Mouse (Mus musculus): ENCODE measurements around the gene Tlnrd1. TPM values are rescaled to one million over a fixed set of nuclear protein-coding genes. Genes with fewer than 3 reads are reported as not detected.

The Tlnrd1 gene
- total RNA-seq, 1 experiment from 2014 or later, result 17.8 TPM

- DNase-seq, result no peak
Measured at GRCm38 (mm10) chr7:83844807-83845206, 39.3 kb downstream of the Tlnrd1 start.

DNA sequence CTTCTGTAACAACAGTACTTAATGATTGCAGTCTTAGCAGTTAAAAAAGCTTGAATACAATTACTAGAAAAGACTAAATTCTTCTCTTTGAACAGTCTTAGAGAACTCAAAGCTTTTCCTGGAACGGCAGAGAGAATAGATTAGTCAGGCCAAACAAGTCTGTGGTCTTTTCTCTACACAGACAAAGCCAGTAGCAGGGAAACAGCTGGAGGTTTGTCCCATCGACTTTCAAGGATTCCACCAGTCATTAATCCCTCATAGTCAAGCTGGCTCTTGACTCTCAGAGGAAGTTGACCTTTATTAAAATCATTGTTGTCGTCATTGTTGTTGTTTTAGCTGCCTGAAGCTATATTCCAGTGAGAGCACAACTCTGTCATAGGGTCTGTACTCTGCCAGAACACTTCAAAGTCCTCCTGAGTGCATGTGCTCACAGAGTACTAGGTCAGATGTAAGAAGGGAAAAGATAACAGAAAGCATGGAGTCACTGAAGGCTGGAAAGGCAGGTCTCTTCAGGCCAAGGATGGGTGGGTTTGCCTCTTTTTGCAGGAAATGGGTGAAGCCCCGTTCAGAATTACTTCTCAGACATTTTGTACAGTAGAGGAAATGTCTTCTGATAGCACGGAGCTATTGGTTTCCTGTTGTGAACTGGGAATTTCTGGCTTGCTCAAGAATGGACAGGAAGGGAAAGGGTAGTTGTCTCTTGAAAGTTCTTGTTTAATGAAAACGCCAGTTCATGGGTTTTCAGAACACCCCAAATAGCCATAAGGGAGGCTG, 41.4 kb downstream of the Tlnrd1 start:
- no peak for DNase-seq

- DNase-seq, result no peak
Measured at GRCm38 (mm10) chr7:83840076-83840475, 44.0 kb downstream of the Tlnrd1 start.

DNA sequence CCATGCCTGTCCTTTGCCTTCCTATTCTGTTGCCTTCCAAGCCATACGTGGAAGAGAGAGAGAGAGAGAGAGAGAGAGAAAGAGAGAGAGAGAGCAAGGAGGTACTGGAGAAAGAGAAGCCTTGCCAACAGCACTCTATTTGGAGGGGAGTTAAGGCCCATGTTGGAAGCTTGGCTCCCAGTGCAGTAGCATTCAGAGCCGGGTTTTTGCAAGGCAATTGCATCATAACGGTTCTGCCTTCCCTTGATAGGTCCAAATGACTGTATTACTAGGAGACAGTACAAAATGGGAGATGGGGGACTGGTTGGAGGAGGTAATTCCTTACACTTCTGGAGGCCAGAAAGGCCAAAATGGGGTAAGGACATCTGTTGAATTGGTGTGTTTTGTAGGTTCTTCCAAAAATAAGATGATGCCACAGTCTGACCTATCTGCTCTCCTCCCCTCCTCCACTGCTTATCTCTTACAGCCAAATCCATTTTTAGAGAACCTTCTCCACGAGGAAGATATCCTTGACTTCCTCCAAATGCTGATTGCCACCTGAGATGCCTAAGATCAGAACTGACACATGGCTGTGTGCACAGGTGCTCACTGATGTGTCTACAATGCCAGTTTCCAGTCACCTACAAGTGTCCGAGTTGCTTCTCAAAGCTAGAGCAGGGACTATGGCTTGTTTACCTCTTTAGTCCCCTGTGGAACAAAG, 45.4 kb downstream of the Tlnrd1 start:
- DNase-seq, result no peak

Other genes starting within 250 kb of the Tlnrd1 start
- gene Il16, start 138.6 kb downstream of the Tlnrd1 start, total RNA-seq (2021), result 5.7 and 16.0 TPM in 2 replicates
- 0.38 TPM in 1 of 2 replicates, not detected in the other for gene Cfap161, start 89.4 kb downstream of the Tlnrd1 start, total RNA-seq (2021)
- gene Mesd, start 161 bp upstream of the Tlnrd1 start, total RNA-seq (2021), result 87.2 and 100 TPM in 2 replicates
- gene Cemip, start 202.2 kb upstream of the Tlnrd1 start, total RNA-seq (2021), result 2.3 and 2.5 TPM in 2 replicates